Mouse (Mus musculus) small intestine, adult 2 months (tissue): Measurements from ENCODE around the gene Ntpcr. TPM values are rescaled to one million over a fixed set of nuclear protein-coding genes. Genes with fewer than 3 reads are reported as not detected.

Source experiments
- H3K27ac ChIP-seq: fragments of 200-500 bp; 2 replicates; pipeline ENCODE4 v1.5.1; 2012; ENCODE audit warnings: low read depth, low read length, control low read depth, inconsistent platforms; ENCODE audit not compliant: insufficient read depth
- H3K27me3 ChIP-seq: fragments of 200-500 bp; 2 replicates; pipeline ENCODE4 v1.6.1; 2012; ENCODE audit warnings: mild to moderate bottlenecking, moderate library complexity, low read length, inconsistent platforms; ENCODE audit not compliant: control insufficient read depth, insufficient read depth
- H3K36me3 ChIP-seq: fragments of 200-500 bp; 2 replicates; pipeline ENCODE4 v1.6.1; 2012; ENCODE audit warnings: mild to moderate bottlenecking, low read length, control low read depth, inconsistent platforms; ENCODE audit not compliant: control insufficient read depth, insufficient read depth
- H3K4me1 ChIP-seq: fragments of 200-500 bp; 2 replicates; pipeline ENCODE4 v1.6.1; 2012; ENCODE audit warnings: low read length, inconsistent platforms, mixed read lengths; ENCODE audit not compliant: control insufficient read depth, insufficient read depth, insufficient read length
- H3K4me3 ChIP-seq: fragments of 200-500 bp; 2 replicates; pipeline ENCODE4 v1.5.1; 2012; ENCODE audit warnings: low read depth, mild to moderate bottlenecking, control low read depth, inconsistent platforms, low read length, moderate library complexity
- CTCF ChIP-seq: fragments of 200-500 bp; IDR thresholded peaks from 2 replicates; pipeline ENCODE4 v1.5.1; 2012; ENCODE audit warnings: low read depth, mild to moderate bottlenecking, control low read depth, inconsistent platforms, low read length, moderate library complexity, mixed read lengths; ENCODE audit not compliant: insufficient replicate concordance, insufficient read length; ENCODE audit errors: extremely low read depth
- POLR2A ChIP-seq: fragments of 200-500 bp; IDR thresholded peaks from 2 replicates; pipeline ENCODE4 v1.6.1; 2012; ENCODE audit warnings: low read depth, mild to moderate bottlenecking, control low read depth, inconsistent platforms, low read length, moderate library complexity
- WGBS: fragments of 180-500 bp; shearing (Covaris S2); methylation state at CpG from one replicate; pipeline ENCODE4 v1.1.7; 2018; 5-methylcytosine and 5-hydroxymethylcytosine counted together
- polyA plus RNA-seq: library from polyadenylated mRNA; depleted of rRNA; stranded (reverse); fragments of >200 nt; gene quantifications from 2 replicates; pipeline ENCODE4 v1.2.3, GENCODE M21; 2012

The Ntpcr gene
- polyA plus RNA-seq, 1 experiment, result 18.9 TPM

GRCm38 (mm10) chr8:125740655-125741054 lies 10.9 kb downstream of the Ntpcr start:
- H3K27me3 ChIP-seq, result no peaks in the 10 kb centered on the region
- peaks cover 8% of the 10 kb centered on the region for H3K4me1 ChIP-seq
- no peak overlapping the region for H3K4me3 ChIP-seq
- peaks cover 4% of the 10 kb centered on the region; the same call in 1 of the 2 replicates for H3K36me3 ChIP-seq
- TF ChIP-seq POLR2A, result no peak
- WGBS, result 80% methylated on average over 10 of the region's 10 CpGs
- no peak overlapping the region for H3K27ac ChIP-seq

DNA sequence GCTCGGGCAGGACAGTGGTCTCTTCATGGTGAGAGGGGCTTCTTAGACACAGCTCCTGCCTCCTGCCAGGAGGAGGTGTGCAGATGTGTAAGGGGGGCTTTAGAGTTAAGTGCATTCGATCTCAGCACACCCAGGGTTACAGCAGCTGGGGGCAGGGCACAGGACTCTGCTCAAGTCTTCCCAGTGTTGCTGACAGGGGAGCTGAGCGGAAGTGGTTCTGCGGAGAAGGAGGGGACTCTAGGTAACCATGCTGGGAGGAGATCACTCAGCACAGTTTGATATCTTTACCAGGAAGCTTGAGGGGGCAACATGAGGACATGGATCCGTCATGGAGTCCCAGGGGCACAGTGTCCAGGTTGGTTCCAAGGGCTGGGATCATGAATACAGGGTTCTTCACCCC lies 11.6 kb downstream of the Ntpcr start:
- peaks cover 8% of the 10 kb centered on the region for H3K4me1 ChIP-seq
- H3K27ac ChIP-seq, result no peak overlapping the region
- 65% methylated on average over 5 of the region's 5 CpGs for WGBS
- no peaks in the 10 kb centered on the region for H3K27me3 ChIP-seq
- no peak overlapping the region for H3K4me3 ChIP-seq
- peaks cover 6% of the 10 kb centered on the region; the same call in 1 of the 2 replicates for H3K36me3 ChIP-seq
- no peak for TF ChIP-seq CTCF
- TF ChIP-seq POLR2A, result no peak

GRCm38 (mm10) chr8:125741855-125742254 lies 12.1 kb downstream of the Ntpcr start:
- WGBS, result 19% methylated on average over 2 of the region's 2 CpGs
- no peak overlapping the region for H3K27ac ChIP-seq
- no peak overlapping the region for H3K4me3 ChIP-seq
- H3K36me3 ChIP-seq, result peaks cover 6% of the 10 kb centered on the region; the same call in 1 of the 2 replicates
- TF ChIP-seq POLR2A (no peak), CTCF (no peak)
- H3K27me3 ChIP-seq, result no peaks in the 10 kb centered on the region
- H3K4me1 ChIP-seq, result peaks cover 8% of the 10 kb centered on the region

DNA sequence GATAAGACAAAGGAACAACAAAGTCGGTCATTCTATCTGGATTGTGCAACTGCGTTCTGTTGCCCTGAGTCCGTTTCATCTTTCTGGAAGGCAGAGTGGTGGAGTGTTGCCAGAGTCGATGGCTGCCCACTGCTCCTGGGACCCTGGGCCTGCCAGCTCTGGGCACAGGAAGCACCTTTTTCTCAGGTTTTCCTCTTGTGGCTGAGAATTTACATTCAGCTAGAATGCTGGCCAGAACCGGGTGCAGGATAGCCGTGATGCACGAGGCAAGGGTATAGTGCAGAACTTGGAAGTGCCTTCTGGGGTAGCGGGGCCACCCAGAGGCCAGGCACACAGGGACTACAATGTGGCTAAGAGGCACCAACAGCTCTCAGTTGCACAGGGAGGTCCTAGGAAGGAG lies 12.6 kb downstream of the Ntpcr start:
- no peak for TF ChIP-seq POLR2A
- TF ChIP-seq CTCF, result no peak
- H3K4me1 ChIP-seq, result peaks cover 8% of the 10 kb centered on the region
- H3K4me3 ChIP-seq, result no peak overlapping the region
- H3K36me3 ChIP-seq, result peaks cover 6% of the 10 kb centered on the region; the same call in 1 of the 2 replicates
- WGBS, result 44% methylated on average over 8 of the region's 8 CpGs
- H3K27me3 ChIP-seq, result no peaks in the 10 kb centered on the region
- H3K27ac ChIP-seq, result no peak overlapping the region

- Histone ChIP-seq H3K4me1 (peaks cover 8% of the 10 kb centered on the region), H3K4me3 (no peak overlapping the region), H3K27ac (no peak overlapping the region), H3K36me3 (peaks cover 6% of the 10 kb centered on the region; the same call in 1 of the 2 replicates), H3K27me3 (no peaks in the 10 kb centered on the region)
- TF ChIP-seq CTCF (no peak), POLR2A (no peak)
- 95% methylated on average over 10 of the region's 10 CpGs for WGBS
Observed at GRCm38 (mm10) chr8:125744914-125745576, 15.3 kb downstream of the Ntpcr start.

- Histone ChIP-seq H3K4me1 (no peaks in the 10 kb centered on the region), H3K4me3 (no peak overlapping the region), H3K36me3 (peaks cover 2% of the 10 kb centered on the region; the same call in 1 of the 2 replicates), H3K27ac (no peak overlapping the region), H3K27me3 (no peaks in the 10 kb centered on the region)
- 82% methylated on average over 8 of the region's 8 CpGs for WGBS
- TF ChIP-seq CTCF (no peak), POLR2A (no peak)
Observed at GRCm38 (mm10) chr8:125747390-125747789, 17.6 kb downstream of the Ntpcr start.

- H3K27me3 ChIP-seq, result no peaks in the 10 kb centered on the region
- H3K4me1 ChIP-seq, result no peaks in the 10 kb centered on the region
- no peak for TF ChIP-seq POLR2A
- no peak for TF ChIP-seq CTCF
- H3K4me3 ChIP-seq, result no peak overlapping the region
- H3K36me3 ChIP-seq, result peaks cover under 1% of the 10 kb centered on the region; the same call in 1 of the 2 replicates
- 47% methylated on average over 8 of the region's 8 CpGs for WGBS
- H3K27ac ChIP-seq, result no peak overlapping the region
Observed at GRCm38 (mm10) chr8:125750846-125751245, 21.1 kb downstream of the Ntpcr start.

DNA sequence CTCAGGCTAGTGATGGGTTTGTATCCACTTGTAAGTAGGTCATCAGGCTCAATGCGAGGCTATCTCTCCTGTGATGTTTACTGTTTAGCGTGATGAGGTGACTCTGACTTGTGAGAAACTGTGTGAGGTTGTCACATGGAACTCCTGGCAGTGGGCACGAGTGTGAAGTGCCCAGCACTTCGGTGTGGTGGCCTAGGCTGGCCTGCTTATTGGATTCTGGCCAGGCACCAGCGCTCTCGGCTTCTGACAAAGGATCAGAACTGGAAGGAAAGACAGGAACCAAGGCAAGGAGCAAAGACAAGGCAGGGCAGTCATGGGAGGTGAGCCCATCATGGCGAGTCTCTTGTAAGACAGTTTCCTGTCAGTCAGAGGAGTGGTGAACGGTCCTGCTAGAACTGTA lies 26.1 kb downstream of the Ntpcr start:
- Histone ChIP-seq H3K4me3 (no peak overlapping the region), H3K4me1 (no peaks in the 10 kb centered on the region), H3K36me3 (no peaks in the 10 kb centered on the region), H3K27me3 (no peaks in the 10 kb centered on the region), H3K27ac (no peak overlapping the region)
- TF ChIP-seq POLR2A, result no peak
- no peak for TF ChIP-seq CTCF
- WGBS, result 67% methylated on average over 8 of the region's 8 CpGs
